Mouse (Mus musculus): ENCODE measurements around the gene Mrpl55.

Gene Mrpl55

DNA sequence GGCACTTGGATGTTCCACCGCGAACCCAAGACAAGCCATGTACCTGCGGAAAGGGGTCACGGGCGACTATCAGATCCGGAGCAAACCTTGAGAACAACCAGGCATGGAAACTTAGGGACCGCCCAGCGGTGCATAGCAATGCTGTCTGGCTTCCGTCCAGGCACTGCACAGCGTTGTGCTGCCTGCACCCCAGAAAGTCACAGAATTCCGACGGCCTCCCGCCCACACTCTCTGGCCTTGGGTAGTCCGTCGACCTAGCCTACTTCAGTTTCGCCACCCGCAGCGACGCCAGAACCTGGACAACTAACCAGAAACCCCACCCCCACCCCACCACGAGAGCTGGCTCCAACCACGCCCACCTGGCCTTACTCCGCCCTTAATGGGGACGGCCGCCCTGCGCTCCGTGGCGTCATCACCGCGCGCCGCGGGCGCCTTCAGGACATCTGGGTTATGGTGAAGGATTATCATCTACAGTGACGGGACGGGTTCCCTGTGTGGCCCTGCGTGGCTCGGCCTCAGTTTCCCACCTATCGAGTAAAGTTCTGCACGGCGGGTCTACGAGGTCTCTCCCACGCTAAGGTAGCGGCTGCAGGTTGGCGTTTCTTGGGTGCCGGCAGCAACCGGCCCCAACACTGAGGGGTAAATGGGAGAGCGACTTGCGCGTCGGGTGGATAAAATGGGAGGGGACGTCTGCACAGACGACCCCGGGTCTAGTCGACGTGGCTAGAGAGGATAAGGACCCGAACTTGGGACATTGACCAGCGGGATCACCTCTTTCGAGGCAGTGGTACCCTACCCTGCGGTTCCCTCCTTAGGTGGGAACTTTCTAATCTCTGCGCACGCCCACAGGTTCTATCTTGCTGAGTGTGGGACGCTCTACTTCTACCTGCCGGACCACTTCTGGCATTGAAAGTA lies at the start of gene Mrpl55:
Gene Mrpl55 (plus strand): TSS at position 406 of the 915 bp plus-strand sequence.
- WGBS: under 1% methylated on average over 63 of the region's 63 CpGs

DNA sequence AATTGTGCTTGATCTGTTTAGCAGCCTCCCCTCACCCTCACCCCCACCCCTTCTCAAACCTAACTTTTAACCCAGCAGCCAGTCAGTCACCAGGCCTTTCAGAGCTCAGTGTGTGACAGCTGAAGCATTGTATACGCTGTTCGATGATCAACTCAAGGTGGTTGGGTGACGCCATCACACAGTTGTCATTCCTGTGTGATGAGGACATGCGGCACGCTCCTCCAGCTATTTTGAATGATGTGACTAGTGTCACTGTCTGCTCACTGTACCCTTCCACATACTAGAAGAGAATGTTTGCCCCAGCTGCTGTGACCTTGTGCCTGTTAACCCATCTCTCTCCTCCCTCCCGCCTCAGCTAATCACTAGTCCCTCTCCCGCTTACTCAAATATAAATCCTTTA lies 48.1 kb upstream of the Mrpl55 start:
- WGBS: 93% methylated on average over 7 of the region's 7 CpGs

- WGBS: 76% methylated on average over 5 of the region's 5 CpGs
Measured at GRCm38 (mm10) chr11:59155900-59156299, 46.4 kb upstream of the Mrpl55 start.

GRCm38 (mm10) chr11:59159099-59159498 lies 43.2 kb upstream of the Mrpl55 start:
- 93% methylated on average over 13 of the region's 13 CpGs for WGBS

DNA sequence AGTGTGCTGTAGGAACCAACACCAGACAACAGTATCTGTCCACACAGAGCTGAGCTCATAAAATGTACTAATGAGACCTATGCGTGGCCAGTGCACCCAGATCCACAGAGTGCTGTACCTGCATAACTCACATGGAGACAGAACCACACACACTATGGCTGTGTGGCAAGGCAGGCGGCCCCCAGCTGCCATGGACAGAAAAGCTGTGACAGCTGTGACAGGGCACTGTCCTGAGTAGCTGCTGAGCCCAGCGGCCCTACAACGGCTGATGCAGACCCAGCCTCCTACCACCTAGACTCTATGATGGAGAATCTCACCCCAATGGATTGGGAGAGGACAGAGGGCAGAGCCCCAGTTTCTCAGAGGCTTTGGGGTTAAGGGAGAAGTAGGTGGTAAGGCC lies 42.7 kb upstream of the Mrpl55 start:
- WGBS: 89% methylated on average over 4 of the region's 4 CpGs

DNA sequence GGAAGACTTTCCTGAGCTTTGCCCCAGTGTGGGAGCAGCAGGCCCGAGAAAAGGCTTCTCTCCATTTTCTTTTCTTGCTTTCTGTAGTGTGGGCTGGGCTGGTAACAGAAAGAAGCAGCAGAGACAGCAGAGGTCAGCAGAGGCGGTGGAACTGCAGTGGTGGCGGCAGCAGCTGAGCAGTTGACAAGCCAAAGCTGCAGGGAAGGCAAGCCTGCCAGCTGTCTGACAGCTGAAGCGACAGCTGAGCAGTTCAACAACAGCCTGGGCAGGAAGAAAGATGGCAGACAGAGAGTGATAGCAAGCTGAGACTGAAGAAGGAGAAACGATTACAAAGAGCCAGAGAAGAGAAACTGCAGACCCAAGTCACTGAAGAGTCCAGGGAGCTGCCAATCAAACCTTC lies 40.9 kb upstream of the Mrpl55 start:
- 75% methylated on average over 5 of the region's 5 CpGs for WGBS

DNA sequence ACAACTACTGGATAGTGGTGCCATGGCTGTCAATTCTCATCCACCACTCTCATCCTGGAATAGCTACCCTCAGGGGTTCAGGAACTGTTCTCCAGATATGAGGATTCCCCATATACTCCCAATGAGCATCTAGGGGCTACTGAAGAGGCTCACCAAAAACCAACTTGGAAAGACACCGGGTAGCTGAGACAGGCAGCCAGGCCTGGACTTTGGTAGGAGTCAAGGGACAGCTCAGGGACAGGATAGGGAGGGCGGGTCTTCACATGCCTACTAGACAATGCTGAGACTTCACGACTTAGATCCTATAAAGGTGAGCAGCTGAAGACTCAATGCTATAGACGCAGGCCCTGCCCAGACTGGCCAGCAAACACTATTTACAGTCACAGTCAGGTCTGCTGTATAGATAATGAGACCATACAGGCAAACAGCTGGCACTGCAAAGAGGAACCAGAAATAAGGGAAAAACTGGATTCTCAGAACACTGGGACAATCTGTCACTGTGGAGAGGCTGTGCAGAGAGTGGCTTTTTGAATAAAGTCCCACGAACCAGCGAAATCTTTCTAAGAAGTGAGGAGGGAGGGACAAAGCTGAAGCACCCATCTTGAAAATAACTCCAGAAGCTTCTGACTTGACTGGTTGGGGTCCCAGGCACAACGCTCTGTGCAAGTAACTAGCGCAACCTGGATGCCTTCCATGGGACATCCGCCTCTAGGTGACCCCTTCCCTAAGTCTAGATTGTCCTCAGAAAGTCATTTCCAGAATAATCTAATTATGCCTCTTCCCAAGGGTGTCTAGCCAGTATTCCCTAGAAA lies 39.6 kb upstream of the Mrpl55 start:
- WGBS: 45% methylated on average over 9 of the region's 9 CpGs

- WGBS: 3% methylated on average over 68 of the region's 68 CpGs
Measured at GRCm38 (mm10) chr11:59163255-59164236, 38.7 kb upstream of the Mrpl55 start, which contains the start of gene Iba57. TSS of gene Iba57 (minus strand) at chr11:59163739.

- 83% methylated on average over 9 of the region's 9 CpGs for WGBS
Measured at GRCm38 (mm10) chr11:59164384-59164783, 37.9 kb upstream of the Mrpl55 start.

GRCm38 (mm10) chr11:59165616-59166241 lies 36.6 kb upstream of the Mrpl55 start:
- 54% methylated on average over 2 of the region's 2 CpGs for WGBS

DNA sequence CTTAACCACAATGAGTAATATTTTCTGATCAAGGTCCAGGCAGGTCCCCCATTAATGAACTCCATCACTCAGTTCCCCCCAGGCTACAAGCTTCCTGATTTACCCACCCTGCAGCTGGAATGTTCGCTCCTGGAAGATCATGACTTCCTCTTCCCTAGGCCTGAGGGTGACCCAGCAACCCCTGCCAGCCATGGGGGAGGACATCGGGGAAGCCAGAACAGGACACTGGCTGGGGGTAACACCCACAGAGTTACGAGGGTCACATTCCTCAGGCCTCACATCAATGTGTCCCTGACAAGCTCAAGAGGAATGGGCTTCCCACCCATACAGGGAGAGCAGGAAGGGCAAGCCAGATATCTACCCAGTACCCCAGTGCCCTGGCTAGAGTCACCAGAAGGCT lies 32.5 kb upstream of the Mrpl55 start:
- 78% methylated on average over 3 of the region's 3 CpGs for WGBS

DNA sequence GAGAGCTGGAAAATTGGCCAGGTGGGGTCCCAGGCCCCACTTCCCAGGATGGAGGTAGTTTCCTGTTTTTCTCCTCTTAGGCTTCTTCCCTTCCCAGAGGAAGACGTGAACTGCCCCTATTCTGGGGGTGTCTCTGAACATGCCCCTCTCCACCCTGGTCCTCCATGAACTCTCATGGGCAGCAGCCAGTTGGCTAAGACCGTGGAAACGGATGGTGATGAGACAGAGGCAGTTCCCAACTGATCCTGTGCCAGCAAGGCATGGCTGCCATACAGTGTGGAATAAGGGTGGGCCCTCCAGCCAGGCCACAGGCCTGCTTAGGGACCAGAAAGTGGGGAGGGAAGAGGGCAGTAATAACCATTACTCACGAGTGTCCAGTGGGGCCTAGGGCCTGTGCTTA lies 31.7 kb upstream of the Mrpl55 start:
- 72% methylated on average over 4 of the region's 4 CpGs for WGBS

DNA sequence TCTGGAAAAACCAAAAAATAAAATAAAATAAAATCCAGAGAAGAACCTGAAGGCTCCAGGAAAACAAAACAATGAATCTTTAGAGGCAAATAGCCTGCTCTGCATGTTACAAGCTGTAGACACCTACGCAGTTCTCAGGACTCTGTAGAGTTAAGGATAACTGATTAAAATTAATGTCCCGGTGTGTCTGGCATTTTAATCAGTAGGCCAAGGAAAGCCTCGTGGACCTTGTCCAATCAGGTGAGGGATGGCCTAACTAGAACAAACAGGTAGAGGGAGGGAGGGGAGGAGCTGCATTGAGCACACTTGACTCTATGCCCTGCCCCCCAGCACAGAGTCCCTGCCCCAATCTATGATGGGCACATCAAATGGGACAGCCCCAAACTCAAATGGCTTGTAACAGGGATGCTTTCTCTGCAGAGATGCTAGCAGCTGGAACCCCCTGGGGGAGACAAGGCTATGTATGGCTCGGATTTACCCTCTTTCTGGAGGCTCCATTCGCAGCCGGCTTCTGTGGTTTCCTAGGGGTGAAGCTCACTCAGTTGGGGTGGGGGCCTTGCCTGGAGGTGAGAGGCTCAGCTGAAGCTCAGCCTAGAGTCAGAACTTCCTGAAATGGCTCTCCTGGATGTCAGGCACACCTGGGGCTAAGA lies 28.0 kb upstream of the Mrpl55 start:
- WGBS: 78% methylated on average over 6 of the region's 6 CpGs

GRCm38 (mm10) chr11:59176475-59176874 lies 25.8 kb upstream of the Mrpl55 start:
- WGBS: 3% methylated on average over 48 of the region's 48 CpGs

DNA sequence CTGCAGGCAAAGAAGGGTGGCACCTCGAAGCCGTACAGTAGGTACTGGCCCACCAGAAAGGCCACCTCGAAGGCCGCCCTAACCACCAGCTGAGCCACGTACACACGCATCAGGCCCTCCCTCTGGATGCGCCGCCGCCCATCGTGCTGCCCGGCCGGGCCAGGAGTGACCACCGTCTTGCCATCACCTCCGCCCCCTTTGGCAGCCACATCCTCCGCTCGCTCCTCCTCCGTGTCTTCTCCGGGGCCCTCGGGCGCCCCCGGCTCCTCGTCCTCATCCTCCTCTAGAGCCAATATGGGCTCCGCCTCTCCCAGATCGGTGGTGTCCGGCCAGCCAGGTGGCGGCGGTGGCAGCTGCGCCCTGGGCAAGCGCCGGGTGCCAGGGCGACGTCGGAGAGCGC lies 25.4 kb upstream of the Mrpl55 start:
- WGBS: 10% methylated on average over 34 of the region's 34 CpGs

DNA sequence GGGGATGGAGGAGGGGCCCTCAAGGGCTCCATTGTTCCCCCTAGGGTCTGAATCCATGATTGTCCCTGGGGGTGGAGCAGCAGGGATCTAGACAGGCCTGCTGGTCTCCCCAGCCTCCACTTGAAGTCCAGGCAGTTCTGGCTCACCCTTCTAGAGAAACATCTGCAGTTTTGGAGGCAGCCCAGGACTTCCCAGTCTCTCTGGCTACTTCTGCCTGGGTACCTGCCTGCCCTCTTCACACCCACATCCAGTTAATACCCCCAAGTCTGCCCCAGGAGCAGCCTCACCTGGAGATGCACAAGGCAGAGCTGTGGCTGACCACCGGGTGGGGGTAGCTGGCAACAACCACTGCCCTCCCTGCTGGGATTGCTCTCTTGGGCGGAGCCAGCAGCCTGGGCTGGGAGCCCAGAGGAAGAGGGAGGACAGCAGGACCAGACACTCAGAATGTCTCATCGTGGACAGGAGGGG lies 19.4 kb upstream of the Mrpl55 start, which contains the start of gene Gjc2:
Gene Gjc2 (minus strand): TSS at position 350 of the 468 bp plus-strand sequence.
- WGBS: 31% methylated on average over 3 of the region's 3 CpGs

DNA sequence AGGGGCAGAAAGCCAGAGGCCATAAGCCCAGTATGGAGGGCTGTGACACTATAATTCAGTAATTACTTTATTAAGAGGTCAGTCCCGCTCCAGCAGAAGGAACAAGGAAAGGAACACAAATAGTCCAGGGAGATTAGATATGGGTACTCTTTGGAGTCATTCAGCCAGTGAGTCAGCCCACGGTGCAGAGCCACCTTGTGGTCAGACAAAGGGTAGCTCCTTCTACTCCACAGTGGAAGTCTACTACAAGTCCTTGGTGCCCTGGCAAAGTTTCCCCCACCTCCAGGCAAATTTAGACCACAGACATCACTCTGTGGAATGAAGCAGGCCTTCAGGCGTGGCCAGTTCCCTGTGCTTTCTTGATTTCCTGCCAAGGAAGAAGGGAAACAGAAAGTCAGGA lies 18.5 kb upstream of the Mrpl55 start:
- 27% methylated on average over 3 of the region's 3 CpGs for WGBS

GRCm38 (mm10) chr11:59185490-59185889 lies 16.8 kb upstream of the Mrpl55 start:
- WGBS: 86% methylated on average over 5 of the region's 5 CpGs

GRCm38 (mm10) chr11:59187706-59188105 lies 14.6 kb upstream of the Mrpl55 start:
- WGBS: 76% methylated on average over 6 of the region's 6 CpGs

All from cerebral cortex, adult 2 months (tissue).